Mouse (Mus musculus) cerebellum, adult 11 months (tissue): Measurements from ENCODE around the gene Dgkh.
"Not testable (repeated sequence)": the region's sequence is repeated elsewhere in the genome, so short reads cannot be mapped to it uniquely, and the experiment has no call there.

ENCODE experiments used
- DNase-seq: peaks from one replicate; pipeline ENCODE4 v3.0.0; 2022

Dgkh gene

DNA sequence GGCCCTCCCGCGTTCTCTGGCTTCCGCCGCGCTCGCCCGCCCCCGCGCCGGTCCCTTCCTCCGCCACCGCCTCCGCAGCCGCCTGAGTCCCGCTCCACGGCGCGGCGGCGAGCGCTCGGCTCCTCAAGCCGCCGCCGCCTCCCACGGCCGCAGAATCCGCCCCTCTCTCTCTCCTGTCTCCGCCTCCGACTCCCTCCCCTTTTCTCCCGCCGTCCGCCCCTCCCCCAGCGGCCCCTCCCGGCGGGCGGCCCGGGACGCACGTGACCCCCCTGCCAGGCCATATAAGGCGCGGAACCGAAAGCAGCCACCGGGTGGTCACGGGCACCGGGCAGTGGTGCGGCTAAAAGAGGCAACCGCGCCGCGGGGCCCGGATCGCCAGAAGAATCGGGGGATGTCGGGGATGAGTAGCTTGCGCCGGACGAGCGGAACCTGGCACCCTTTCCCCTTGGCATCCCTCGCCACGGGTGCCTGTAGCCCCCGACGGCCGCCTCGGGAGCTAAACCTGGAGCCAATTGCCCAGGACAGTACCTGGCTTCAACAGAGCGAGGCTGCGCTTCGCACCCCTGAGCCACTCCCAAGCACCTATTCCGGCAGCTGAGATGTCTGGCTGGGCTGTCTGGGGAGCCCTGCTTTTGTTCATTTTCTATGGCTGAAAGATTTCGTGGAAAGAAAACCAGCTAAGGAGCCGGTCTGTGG is at the start of gene Dgkh:
TSS of gene Dgkh (minus strand) at position 160 of the 696 bp plus-strand sequence.
- peak; percentile 72 for DNase-seq

DNA sequence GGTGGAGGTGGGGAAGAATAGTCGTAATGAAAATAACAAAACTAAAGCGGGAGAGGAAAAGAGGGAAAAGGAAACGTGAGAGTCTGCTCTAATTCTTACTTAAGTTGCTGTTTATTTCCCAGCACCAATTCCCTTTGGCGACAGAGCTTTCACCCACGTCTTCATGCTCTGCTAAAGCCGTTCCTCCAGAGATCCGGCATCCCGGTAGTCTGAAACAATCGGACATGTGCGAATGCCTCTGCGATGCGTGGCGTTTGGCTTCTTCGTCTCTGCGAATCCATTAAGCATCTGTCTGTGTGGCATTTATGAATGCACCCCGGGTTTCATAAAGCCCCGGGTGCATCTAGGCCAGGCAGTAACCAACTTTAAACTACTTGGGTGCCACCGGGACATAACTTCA is 44.6 kb upstream of the Dgkh start:
- DNase-seq, result no peak

DNA sequence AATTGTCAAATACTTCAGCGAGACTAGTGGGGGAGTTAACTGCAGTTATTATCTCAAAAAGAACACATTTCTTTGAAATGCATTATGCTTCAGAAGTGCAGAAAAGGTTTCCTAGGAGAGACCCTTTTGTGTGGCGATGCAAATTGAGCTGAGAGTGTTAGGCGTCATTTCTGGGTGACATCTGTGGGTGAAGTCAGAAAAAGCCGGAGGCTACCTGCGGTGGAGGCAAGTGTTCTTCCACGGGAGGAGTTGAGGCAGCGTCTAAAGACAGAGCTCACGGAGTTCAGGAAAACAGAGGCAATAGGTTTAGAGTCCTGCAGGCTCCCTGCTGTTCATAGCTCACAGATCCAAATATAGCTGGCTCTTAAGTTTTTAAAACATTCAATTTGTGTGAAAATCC is 44.1 kb upstream of the Dgkh start:
- DNase-seq, result no peak

DNA sequence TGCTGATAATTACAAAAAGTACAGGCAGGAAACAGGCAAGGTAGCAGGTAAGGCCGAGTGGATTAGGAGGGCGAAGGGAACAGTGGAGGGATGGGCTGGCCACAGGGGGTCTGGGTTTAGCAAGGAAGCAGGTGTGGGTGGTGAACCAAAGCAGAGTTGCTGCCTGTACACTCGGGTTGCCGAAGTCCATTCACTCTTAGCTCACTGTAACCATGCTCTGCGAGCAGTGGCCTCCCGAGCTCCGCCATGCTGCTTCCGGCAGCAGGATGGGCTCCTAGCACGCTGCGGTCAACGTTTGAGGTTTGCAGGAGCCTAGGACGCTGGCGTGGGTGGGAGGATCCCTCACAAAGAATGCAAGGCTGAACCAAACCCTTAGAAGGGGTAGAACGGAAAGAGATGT is 43.1 kb upstream of the Dgkh start:
- no peak for DNase-seq

- DNase-seq, result no peak
Measured at GRCm38 (mm10) chr14:78775226-78775625, 42.6 kb upstream of the Dgkh start.

DNA sequence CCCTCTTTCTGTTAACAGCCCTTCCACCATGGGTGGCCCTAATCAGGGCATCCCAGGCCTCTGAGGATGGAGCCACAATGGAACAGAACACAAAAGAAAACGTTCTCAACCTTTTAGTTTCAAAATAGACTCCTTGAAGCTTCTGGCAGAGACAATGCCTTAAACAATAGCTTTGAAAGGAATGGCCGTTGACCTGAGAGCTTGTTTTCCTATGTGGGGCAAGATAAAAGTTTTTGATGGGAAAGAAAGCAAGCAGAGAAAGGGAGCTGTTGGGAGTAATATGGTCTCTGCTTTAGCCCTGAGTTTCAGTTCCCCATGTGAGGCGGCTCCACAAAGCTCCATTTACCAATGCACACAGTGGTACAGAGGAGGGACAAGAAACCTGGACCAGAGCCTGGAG is 37.9 kb upstream of the Dgkh start:
- no peak for DNase-seq

DNA sequence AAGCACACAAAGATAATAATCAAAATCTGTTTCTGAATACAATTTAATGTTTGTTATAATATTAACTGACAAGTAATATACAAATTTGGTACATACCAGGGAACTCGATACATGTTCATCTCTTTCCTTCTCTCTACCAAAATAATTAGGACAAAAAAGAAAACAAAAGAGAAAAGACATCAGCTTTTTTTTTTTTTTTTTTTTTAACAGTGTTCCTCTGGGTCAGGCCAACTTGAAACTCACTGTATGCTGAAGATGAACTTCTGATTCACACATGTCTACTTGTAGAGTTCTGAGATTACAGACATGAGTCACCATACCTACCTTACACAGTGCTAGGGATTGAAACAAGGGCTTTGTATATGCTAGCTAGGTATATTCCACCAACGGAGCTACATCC is 28.5 kb upstream of the Dgkh start:
- DNase-seq, result no peak

DNA sequence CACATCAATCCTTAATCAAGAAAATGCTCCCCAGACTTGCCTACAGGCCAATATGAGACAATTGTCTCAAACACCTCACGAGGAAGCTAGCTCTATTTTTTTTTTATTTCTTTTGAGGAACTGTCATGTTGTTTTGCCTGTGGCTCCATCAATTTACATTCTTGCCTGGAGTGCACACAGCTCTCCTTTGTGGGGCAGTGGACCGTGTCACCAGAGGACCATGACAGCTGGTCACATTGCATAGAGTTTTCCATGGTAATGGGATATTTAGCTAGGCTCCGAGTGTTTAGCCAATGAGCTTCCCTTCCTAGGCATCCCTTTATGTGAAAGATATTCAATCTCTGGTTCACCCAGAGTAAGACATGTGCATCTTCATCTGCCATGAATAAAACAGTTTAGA is 26.9 kb upstream of the Dgkh start:
- no peak for DNase-seq

- no peak for DNase-seq
Measured at GRCm38 (mm10) chr14:78755316-78755715, 22.7 kb upstream of the Dgkh start.

DNA sequence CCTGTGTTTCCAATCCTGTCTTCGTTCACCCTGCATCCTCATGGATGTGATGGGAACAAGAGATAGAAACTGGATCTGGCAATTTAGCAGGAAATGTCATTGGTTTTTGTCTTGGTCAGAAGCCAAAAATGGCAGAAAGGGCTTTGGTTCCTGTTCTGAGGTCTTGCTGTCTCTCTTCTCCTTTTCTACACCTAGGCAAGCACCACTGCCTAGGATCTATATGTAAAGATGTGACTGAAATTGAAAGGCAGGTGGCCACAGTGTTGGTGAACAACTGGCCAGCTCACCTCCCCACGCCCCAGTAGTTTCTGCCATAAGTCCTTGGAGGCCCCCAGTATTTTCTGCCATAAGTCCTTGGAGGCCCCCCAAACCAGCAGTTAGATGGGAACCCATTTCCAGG is 16.1 kb upstream of the Dgkh start:
- no peak for DNase-seq

- DNase-seq, result no peak
Measured at GRCm38 (mm10) chr14:78747969-78748651, 15.5 kb upstream of the Dgkh start.

GRCm38 (mm10) chr14:78747454-78747853 is 14.9 kb upstream of the Dgkh start:
- no peak for DNase-seq

GRCm38 (mm10) chr14:78734605-78735004 is 2.0 kb upstream of the Dgkh start:
- no peak for DNase-seq

DNA sequence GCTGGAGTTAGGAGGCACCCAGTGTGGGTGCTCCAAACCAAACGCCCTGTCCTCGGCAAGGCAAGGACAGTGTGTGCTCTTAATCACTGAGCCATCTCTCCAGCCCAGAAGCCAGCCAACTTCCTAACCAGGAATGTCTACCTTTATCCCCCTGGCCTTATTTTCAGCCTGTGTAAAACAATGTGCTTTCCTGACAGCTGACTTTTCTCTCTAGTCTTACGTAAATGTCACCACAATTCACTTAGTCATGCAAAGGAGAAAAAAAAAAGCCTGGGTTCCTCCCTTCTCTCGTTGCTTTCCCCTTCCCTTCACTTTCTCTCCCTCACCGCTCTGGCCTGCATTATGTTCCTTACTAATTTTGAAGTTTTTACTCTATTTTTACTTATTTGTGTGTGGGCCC is 1.6 kb upstream of the Dgkh start:
- DNase-seq, result not testable (repeated sequence)

DNA sequence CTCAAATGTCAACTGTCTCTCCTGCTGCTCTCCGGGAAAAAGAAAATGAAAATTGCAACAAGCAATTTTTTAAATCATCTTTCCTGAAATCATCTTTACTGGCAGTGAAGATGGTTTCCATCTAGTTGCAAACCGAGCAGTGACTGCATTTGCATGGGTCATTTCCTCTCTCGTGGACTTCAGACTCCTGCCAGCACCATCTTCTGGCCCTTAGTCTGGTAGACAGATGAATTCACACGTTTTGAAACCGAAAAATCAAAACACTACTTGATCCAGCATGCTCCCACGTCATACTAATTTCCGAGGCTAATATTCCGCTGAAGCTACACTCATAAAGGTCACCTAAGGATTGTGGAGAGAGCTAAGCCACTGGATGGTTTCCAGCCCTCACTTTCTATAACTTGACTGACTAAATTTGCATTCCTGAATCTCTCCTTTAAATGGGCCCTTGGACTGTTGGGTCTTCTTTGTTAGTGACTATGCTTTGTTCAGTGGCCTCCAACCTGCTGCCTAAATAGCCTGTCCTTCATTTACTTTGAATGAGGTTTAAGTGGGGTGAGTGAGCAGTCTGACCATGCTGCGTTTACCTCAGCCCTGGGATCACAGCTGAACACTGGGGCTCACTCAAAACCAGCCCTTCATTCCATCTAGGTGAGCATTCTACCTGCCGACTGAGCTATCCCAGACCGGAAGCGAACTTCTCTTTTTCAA is 945 bp upstream of the Dgkh start:
- DNase-seq, result no peak

DNA sequence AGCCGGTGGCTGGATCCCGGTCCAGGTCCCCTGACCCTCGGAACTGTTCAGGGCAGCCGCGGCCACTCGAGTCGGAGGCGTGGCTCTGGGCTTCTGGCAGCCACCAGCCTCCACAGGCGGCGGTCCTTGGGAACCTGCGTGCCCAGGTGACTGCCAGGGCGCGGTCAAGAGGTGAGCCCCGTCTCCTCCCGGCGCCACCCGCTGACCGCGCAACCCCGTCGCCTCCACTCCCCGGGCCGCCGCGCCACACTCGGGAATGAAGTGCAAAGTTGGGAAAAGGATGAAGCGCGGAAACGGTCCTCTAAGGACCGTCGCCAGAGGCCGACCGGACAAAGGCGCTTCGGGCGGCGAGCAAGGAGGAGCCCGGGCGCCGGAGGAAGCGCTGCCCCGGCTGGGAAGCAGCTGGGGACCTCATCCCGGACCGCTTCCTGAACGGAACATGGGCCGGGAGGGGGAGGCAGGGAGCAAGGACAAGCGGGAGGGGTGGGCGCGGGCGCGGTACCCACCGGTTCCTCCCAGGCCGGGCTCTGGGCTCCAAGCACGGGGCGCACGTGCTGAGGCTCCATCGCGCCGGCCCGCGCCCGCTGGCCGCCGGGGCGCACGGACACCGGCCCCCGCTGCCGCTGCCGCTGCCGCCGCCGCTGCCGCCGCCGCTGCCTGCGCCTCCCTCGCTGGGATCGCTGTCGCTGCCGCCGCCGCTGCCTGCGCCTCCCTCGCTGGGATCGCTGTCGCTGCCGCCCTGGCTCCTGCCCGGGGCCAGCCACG is 542 bp downstream of the Dgkh start:
- peak; percentile 17 for DNase-seq

DNA sequence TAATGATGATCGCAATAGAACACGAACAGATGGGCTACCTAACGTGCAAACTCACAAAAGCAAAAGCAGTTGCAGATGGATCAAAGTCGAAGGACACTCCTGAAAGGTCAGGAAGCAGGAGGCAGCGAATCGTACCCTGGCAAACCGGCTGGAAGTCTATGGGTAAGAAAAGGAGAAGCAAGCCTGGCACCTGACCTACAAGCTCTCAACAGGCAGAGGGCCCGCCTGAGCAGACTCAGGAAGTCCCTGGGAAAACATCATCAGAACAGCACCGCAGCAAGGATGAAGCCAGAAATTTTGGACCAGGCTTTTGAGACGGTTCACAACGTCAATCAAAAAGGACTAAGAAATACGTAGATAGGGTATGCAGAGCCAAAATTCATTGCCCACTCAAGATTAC is 1.3 kb downstream of the Dgkh start:
- no peak for DNase-seq

GRCm38 (mm10) chr14:78725976-78726375 is 6.6 kb downstream of the Dgkh start:
- no peak for DNase-seq

DNA sequence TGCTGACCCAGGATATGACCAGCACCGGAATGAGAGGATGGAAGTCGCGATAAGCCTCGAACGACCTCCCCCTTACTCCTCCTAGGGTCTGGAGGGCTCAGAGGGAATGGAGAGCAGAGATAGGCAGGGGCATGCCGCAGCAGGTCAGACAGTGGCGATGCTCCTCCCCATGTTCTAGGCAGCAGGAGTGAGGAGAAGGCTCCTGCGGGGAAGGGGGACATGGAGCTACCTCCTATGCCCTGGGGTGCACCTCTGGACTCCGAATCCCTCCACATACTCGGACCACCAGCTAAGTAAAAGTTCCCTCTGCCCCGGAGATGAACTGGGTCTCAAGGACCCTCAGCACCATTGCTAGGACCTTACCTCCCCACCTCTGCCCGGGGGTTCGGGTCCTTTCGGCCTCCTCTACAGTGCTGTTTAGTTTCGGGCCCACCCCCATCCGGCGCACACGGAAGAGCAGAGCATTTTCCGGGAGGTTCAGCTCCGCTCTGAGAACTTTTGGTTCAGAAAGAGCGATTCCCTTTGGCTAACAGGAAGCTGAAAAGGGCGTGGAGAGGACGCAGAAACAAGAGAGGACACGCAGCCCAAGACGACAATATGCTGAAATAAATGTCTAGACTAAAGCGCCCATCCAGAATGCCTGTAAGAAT is 7.1 kb downstream of the Dgkh start:
- no peak for DNase-seq

- DNase-seq, result peak; percentile 12
Measured at GRCm38 (mm10) chr14:78724414-78725306, 7.9 kb downstream of the Dgkh start.

- not testable (repeated sequence) for DNase-seq
Measured at GRCm38 (mm10) chr14:78723655-78724054, 8.9 kb downstream of the Dgkh start.

- no peak for DNase-seq
Measured at GRCm38 (mm10) chr14:78722031-78722430, 10.5 kb downstream of the Dgkh start.
